Mouse (Mus musculus): ENCODE results near the gene Fbrs.
"Not testable (repeated sequence)": the region's sequence is repeated elsewhere in the genome, so short reads cannot be mapped to it uniquely, and the experiment has no call there.

The Fbrs gene

DNA sequence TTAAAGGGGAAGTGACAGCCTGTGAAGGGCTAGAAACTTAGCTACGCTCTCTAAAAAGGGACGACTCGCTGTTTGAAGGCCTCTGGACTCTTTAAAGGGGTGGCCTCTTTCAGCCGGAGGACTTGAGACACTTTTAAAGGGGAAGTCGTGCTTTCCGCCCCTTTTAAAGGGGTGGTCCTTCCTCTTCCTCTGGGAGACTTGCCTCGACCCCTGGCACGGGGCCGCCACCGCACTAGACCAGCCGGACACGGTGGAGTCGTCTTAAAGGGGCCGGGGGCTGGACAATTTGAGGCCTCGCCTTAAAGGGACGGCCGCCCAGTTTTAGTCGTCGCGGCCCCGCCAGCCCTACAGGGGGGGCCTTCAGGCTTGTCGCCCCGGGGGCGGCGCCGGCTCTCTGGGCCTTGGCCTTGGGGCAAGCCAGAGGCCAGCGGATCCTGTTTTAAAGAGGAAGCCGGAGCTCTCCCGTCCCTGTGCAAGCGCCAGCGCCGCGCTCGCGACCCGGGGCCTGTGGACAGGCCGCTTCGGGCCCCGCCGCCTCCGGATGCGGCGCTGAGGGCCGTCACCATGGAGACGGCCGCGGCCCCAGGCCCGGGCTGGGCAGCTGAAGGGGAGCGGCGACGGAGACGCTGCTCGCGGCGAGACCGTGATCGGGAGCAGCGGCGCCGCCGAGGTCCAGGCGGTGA, at the start of gene Fbrs:
Gene Fbrs (plus strand): TSS at position 565 of the 683 bp plus-strand sequence.
- peak; percentile 93 for DNase-seq

DNA sequence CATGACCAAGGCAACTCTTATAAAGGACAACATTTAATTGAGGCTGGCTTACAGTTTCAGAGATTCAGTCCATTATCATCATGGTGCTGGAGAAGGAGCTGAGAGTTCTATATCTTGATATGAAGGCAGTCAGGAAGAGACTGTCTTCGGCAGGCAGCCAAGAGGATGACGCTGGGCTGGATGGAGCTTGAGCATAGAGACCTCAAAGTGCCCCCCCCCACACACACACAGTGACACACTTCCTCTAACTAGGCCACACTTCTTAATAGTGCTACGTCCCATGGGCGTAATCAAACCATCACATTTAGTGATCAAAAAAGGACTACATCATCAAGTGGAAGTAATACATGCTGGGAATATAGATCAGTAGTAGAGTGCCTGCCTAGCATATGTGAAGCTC, 43.8 kb upstream of the Fbrs start:
- DNase-seq, result no peak

DNA sequence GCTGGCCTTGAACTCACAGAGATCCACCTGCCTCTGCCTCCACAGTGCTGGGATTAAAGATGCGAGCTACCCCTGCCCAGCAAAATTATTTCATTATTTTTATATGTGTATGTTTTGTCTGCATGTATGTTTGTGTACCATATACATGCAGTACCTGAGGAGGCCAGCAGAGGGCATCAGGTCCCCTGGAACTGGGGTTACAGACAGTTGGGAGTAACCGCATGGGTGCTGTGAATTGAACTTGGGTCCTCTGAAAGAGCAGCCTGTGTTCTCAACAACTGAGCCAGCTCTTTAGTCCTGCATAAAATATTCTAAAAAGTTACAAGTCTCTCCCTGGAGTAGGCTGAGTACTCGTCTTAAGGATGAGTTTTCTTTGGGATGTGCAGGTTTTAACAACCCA, 41.3 kb upstream of the Fbrs start:
- DNase-seq, result no peak

DNA sequence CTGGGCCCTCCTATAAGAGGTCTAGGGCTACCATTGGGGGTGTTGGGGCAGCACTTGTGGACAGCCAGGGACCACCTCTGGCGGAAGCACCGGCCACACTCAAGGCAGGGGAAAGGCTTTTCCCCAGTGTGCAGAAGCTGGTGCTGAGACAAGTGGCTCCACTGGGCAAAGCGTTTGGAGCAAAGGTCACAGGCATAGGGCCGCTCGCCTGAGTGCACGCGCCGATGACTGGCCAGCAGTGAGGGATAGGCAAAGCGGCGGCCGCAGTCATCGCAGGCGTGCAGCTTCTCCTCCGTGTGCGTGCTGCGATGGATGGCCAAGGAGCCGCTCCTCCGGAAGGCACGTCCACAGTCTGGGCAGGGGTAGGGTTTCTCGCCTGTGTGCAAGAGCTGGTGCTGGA, 35.0 kb upstream of the Fbrs start:
- DNase-seq, result no peak

DNA sequence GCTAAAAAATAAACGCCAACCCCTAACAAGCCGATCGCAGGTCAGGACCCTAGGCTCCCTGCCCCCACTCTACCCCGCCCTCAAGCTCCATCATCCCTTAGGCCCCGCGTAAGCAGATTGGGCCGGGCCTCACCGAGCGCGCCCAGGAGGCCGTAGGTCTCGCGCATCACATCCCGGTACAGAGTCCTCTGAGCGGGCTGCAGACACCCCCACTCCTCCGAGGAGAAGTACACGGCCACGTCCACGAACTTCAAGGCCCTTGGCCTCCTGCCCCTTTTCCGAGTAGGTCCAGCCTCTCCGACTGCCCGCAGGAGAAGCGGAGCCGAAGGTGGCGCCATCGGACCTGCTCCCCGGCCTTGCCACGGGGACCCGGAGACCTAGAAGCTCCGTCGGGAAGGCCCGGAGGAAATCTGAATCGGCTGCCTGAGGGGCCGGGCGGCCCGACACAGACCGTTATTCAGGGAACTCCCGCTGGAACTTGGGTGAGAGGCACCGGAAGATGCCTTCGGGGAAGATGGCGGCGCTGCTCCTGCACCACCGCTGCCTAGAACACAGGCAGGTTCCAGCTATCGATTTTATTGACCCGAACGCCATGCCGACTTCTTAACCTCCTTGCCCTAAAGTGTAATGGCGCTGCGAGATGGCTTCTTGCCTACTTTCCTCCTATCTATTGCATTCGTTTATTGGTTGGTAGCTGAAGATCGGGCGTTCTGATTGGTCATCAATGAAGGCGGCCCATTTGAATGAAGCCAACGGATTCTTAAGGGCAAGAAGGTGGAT, 30.3 kb upstream of the Fbrs start, which contains the start of gene Zfp689:
Gene Zfp689 (minus strand): TSS at position 638 of the 780 bp plus-strand sequence.
- peak; percentile 96 for DNase-seq

DNA sequence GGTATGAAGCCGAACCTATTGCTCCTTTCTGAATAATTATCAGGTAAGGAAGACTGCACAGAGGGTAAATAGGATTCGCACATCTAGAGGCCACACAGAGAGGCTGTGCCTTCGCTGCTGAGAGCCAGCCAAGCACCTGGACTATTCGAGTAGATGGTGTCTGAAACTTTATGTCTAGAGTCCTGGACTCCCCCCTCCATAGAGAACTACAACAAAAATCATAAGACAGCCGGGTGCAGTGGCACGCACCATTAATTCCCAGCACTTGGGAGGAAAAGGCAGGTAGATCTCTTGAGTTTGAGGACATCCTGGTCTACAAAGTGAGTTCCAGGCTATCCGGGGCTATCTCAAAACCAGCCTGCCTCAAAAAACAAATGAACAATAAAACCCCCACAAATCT, 29.0 kb upstream of the Fbrs start:
- no peak for DNase-seq

DNA sequence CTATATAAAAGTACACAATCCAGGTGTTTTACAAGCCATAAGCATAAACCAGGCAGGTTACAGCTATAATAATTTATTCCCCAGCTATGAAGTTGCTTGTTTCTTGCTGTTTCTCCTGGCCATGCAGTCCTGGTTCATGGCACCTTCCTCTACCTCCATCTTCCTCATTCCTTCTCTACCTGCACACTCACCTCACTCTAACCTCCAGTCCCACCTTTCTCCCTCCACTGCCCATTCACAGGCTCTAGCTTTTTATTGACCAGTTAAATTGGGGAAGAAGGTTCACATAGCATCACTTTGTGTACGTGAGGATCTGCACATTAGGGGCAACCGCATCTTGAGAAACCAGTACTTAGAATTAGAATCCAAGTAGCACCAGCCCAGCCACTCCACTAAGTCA, 25.9 kb upstream of the Fbrs start:
- no peak for DNase-seq

DNA sequence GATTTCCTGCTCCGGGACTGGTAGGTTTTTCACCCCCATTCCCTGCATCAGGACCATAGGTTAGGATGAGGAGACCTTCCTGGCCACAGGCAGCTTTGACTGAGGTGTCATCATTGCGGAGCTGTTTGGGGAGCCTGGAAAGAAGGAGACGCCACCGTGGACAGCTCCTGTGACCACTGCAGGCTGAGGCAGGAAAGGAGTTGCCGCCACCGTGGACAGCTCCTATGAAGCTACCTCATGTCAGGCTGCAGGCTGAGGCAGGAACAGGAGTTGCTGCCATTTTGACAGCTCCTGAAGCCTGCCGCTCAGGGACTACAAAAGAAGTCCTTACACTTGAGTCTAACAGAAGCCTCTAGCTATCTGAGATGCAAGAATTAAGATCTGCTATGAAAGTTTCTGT, 24.1 kb upstream of the Fbrs start:
- no peak for DNase-seq

DNA sequence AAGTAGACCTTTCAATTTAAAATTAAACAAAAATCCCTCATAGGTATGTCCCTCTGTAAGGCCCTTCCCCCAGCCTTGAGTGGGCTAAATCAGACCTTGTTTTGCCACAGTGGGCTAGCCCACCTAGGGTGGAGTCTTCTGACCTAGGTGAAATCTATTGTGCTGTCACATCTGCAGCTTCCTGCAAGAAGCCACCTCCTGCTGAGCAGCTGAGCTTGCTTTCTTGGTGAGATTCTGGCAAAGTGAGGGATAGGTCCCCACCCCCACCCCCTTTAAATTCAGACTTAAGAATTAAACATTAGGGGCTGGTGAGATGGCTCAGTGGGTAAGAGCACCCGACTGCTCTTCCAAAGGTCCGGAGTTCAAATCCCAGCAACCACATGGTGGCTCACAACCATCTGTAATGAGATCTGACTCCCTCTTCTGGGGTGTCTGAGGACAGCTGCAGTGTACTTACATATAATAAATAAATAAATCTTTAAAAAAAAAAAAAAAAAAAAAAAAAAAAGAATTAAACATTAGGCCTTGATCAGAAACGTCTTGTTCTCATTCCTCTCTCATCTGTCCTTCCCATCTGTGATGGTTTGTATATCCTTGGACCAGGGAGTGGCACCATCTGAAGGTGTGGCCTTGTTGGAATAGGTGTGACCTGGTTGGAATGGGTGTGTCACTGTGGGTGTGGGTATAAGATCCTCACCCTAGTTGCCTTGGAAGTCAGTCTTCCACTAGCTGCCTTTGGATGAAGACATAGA, 20.5 kb upstream of the Fbrs start:
- DNase-seq, result not testable (repeated sequence)

DNA sequence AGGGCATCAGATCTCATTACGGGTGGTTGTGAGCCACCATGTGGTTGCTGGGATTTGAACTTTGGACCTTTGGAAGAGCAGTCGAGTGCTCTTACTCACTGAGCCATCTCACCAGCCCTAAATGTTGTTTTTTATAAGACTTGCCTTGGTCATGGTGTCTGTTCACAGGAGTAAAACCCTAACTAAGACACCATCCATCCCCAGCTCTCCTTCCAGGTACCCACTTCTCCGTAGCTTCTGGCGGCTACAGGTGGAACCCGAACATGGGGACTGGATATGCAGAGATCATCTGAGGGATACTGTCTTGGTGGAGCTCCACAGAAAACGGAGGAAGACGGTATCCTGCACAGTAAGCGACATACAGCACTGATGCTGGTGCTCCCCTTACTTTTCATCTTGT, 19.7 kb upstream of the Fbrs start, which contains the start of gene Prr14:
Gene Prr14 (plus strand): TSS at position 301 of the 400 bp plus-strand sequence.
- not testable (repeated sequence) for DNase-seq

DNA sequence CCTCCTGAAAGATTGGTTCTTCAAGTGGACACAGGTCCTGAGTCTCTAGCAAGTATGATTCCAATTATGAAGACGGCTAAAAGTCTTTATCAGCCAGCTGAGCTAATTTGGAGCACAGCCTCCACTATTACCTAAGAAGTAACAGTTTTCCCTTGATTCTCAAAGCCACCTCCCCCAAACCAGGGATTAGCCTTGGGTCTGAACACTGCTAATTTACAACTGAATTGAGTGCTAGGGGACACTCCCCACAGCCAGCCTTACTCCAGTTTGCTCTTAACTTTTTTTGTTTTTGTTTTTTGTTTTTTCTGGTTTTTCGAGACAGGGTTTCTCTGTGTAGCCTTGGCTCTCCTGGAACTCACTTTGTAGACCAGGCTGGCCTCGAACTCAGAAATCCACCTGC, 13.8 kb upstream of the Fbrs start:
- DNase-seq, result no peak

DNA sequence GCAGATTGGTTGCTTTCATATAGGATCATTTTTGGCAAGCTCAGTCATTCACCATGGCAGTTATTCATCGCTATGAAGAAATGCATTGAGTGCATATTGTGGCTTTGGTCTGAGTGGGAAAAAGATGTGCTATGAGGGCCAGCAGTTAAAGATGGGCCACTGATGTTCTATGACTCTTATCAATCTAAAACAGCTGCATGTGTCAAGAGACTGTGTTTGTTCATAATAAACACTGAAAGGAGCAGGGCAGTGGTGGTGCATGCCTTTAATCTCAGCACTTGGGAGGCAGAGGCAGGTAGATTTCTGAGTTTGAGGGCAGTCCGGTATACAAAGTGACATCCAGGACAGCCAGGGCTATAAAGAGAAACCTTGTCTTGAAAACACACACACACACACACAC, 13.3 kb upstream of the Fbrs start:
- not testable (repeated sequence) for DNase-seq

DNA sequence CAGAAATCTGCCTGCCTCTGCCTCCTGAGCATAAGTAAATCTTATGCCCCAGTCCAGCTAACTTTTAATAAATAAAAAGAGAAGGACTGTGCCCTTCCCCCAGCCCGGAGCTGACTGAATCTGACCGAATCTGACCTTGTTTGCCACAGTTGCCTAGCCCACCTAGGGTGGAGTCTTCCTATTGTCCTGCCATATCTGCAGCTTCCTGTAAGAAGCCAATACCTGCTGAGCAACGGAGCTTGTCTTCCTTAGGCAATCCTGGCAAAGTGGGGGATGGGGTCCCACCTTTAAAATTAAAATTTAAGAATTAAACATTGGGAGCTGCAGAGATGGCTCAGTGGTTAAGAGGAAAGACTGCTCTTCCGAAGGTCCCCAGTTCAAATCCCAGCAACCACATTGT, 12.4 kb upstream of the Fbrs start:
- DNase-seq, result no peak

DNA sequence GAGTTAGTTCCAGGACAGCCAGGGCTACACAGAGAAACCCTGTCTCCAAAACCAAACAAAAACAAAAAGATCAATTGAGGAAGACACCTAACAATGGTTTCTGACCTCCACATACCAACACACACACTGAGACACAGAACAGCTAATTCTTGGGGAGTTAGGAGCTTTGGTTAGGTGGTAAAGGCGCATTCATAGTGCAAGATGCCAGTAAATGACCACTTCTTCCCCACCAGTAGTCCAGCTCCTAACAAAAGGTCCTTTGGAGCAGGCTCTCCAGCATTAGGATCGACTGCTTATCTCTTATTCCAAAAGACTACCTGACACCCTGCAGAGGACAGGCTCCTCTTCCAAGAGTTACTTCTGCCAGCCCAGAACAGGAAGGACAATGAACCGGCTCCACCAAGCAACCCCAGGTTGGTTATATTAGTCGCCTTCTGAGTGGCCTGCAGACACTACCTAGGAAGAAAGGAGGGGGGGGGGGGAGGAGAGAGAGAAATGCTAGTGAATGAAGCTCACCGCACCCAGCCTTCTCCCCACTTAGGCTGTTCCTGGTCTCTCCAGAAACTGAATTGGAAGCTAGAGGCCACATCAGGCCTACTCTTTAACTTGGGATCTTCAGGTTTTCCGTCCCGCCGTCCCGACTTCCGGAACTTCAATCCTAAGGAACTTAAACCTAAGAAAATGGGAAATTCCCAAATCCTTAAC, 8.8 kb upstream of the Fbrs start:
- no peak for DNase-seq

DNA sequence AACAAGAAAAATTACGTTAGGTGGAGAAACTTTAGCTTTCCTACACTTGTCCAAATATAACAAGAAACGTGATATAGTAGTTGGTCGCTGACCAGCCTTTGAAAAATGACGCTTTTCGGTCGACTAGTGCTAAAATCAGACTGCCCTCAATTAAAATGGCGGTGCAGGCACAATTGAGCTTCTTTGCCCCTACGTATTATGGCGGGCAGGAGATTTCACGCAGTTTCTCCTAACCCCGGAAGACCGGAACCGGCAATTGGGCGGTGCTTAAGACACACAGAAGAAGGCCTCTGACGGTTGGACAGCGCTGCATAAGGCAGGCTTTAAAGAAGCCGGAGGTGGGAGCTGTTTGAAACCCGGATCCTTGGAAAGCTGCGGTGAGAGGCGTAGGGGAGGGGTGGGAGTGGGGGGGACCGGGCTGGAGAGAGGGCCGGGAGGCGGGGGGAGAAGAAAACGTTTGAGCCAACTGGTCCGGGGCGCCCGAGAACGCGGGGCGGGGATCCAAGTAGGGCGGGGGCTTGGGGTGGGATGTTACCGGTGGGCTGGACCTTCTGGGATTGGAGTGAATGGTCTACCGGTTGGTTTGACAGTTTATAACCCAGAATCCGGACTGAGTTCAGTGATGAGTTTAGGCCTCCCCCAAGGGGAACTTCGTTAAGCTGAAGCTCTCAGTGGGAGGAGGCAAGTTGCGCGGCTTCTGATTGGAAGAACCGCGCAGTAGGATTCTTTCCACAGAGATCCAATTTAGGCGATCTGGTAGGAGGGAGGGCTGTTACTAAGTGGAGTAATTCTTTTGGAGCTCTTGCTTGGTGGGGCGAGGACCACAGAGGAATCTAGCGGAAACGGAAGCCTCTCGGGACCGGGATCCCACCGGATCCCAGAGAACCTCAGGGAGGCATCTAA, 8.0 kb upstream of the Fbrs start:
- DNase-seq, result peak; percentile 97

DNA sequence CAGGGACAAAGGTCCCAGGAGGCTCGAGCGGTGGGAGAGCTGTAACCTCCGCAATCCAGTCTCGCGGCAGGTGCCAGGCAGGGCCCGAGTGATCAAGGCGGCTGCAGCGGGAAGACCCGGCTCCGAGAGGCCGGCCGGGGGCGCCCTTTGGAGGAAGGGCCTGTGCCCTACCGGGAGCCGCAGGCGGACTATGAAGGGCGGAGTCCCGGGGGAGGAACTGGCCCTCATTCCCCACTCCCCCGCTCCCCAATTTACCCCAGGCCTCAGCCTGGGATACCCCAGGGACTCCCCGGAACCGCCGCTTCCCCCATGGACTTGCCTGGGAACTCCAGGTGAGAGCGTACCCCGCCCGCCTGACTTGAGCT, 7.4 kb upstream of the Fbrs start:
- DNase-seq, result no peak

DNA sequence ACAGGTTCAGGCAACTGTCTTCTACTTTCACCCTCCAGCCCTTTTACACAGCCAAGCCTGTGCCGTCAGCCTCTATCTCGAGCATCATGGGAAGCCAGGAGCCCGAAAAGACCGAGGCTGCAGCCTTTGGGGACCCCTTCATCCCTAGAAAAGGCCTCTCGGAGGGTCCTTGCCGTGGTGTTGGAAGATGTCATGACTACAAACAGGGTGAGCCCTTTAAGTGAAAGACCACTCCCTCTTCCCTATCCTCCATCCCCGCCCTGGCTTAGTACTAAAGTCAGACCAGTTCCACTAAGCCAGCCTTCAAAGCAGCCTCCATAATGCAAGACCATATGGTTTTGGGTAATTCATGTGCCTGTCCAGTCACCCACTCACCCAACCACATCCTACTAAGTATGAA, 6.9 kb upstream of the Fbrs start:
- no peak for DNase-seq

DNA sequence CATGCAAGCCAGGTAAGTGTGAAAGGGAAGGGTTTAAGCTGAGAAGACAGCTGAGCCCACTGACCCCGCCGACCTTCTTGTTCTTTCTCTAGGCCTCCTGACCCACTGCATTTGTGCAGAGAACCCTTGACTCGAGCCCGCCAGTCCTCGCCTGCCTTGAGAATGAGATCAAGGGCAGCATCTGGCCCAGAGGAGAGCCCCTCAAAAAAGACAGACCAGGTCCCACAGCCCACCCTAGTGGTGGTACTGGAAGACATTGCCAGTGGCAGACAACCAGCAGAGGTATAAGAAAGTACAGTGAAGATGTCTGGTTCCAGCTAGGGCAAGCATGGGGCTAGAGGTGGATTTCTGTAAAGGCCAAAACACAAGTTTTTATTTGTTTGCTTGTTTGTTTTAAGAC, 5.3 kb upstream of the Fbrs start:
- DNase-seq, result no peak

DNA sequence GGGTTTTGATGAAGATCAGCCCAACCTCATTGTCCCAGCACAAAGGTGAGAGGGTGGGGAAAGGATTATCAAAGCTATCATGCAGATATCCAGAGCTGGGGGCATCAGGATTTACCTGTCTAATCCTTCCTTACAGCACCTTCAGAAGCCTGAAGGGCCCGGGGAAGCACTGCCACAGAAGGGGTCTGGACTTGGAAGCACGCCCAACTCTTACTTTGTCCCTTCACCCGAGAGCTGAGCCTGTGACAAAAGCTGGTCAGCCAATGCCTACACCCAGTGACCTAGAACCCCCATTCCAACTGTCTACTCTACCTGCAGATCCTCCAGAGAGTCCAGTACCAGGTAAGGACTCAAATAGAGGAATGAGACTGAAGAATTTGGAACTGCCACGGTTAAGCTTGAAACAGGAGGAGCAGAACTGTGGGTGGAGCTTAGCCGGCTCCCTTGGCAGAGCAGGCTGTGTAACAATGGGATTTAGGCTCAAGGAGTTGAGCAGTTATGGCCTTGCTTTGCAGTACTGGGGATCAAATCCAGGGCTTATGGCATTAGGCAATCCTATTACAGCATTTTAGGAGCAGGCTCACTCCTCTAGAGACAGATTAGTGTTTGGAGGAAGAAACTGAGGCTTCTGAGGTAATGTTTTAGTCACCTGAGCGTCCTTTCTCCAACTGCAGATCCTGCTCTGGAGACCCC, 4.5 kb upstream of the Fbrs start:
- DNase-seq, result no peak

DNA sequence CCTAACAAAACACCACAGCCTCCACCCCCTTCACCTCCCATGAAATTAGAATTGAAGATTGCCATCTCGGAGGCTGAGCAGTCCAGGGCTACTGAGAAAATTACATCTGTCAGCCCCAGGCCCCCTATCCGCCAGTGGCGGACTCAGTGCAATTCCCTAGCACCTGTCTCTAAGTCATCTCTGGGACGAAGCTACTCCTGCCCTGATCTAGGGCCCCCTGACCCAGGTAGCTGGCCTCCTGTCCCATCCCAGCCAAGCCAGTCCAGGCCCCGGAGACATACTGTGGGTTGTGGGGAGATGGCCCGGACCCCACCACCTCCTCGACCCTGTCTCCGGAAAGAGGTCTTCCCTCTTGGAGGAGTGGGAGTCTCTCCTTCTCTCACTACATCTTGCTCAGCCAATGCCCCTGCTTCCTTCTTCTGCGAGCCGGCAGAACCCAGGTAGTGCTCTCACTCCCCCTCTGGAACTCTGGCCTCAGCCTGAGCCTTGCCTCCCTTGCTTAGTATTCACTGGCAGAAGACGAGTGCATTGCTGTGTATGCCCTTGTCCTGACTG, 3.7 kb upstream of the Fbrs start:
- DNase-seq, result no peak

DNA sequence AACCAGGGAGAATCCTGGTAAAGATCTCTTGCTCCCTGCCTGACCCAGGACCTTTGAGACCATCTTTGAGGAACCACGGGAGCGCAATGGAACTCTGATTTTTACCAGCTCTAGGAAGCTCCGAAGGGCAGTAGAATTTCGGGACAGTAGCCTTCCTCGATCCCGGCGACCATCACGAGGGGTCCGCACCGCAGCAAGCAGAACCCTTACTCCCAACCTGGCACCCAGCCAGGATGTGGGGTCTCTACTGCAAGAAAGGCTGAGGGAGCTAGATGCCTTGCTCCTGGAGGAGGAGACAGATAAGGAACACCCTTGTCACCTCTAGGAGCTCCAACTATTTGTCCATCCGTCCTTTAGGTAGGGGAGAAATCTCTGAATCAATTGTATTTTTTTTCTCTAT, 2.7 kb upstream of the Fbrs start:
- DNase-seq, result no peak

All from right cerebral cortex, adult 18-20 months (tissue).